Mouse (Mus musculus) gastrocnemius, postnatal 25 days (tissue): ENCODE data around the gene Bpifb5. TPM values are rescaled to one million over a fixed set of nuclear protein-coding genes. Genes with fewer than 3 reads are reported as not detected.
"Not testable (repeated sequence)": the region's sequence is repeated elsewhere in the genome, so short reads cannot be mapped to it uniquely, and the experiment has no call there.

Experiments used
- DNase-seq: peaks from one replicate; pipeline ENCODE4 v3.0.0; 2022
- long read RNA-seq, 2 experiments: library from polyadenylated mRNA; stranded (forward); transcript quantifications; one replicate each; pipeline ENCODE4 v2.0.0; 2021
- total RNA-seq, 2 experiments: library from RNA; stranded (reverse); gene quantifications; 1 replicate in 1 of 2; 2 replicates in 1 of 2; pipeline ENCODE4 v1.2.3; 2021

Bpifb5 gene
- not detected for total RNA-seq
- long read RNA-seq, experiment 1 = 0 reads
- long read RNA-seq, experiment 2 = 0 reads

- DNase-seq = no peak
Observed at GRCm38 (mm10) chr2:154223265-154223916, at the start of gene Bpifb5. Bpifb5 (plus strand) TSS chr2:154223742.

- not testable (repeated sequence) for DNase-seq
Observed at GRCm38 (mm10) chr2:154181900-154182299, 41.6 kb upstream of the Bpifb5 start.

GRCm38 (mm10) chr2:154183061-154183460 is 40.5 kb upstream of the Bpifb5 start:
- not testable (repeated sequence) for DNase-seq

GRCm38 (mm10) chr2:154185319-154185718 is 38.2 kb upstream of the Bpifb5 start:
- DNase-seq = peak; percentile 1

- peak; percentile 1 for DNase-seq
Observed at GRCm38 (mm10) chr2:154185748-154186147, 37.8 kb upstream of the Bpifb5 start.

GRCm38 (mm10) chr2:154187468-154187867 is 36.1 kb upstream of the Bpifb5 start:
- DNase-seq = no peak

GRCm38 (mm10) chr2:154189877-154190434 is 33.6 kb upstream of the Bpifb5 start:
- DNase-seq = no peak

GRCm38 (mm10) chr2:154190546-154191258 is 32.8 kb upstream of the Bpifb5 start, which contains the start of gene Bpifb1:
Bpifb1 (plus strand) TSS chr2:154190818.
- DNase-seq = no peak

GRCm38 (mm10) chr2:154192141-154192540 is 31.4 kb upstream of the Bpifb5 start:
- DNase-seq = no peak

- DNase-seq = no peak
Observed at GRCm38 (mm10) chr2:154193071-154193470, 30.5 kb upstream of the Bpifb5 start.

- DNase-seq = no peak
Observed at GRCm38 (mm10) chr2:154193994-154194504, 29.5 kb upstream of the Bpifb5 start.

- no peak for DNase-seq
Observed at GRCm38 (mm10) chr2:154197036-154197435, 26.5 kb upstream of the Bpifb5 start.

GRCm38 (mm10) chr2:154204630-154205029 is 18.9 kb upstream of the Bpifb5 start:
- DNase-seq = no peak

- no peak for DNase-seq
Observed at GRCm38 (mm10) chr2:154206908-154207307, 16.6 kb upstream of the Bpifb5 start.

GRCm38 (mm10) chr2:154209112-154209511 is 14.4 kb upstream of the Bpifb5 start:
- no peak for DNase-seq

- no peak for DNase-seq
Observed at GRCm38 (mm10) chr2:154211121-154211520, 12.4 kb upstream of the Bpifb5 start.

- no peak for DNase-seq
Observed at GRCm38 (mm10) chr2:154211881-154212280, 11.7 kb upstream of the Bpifb5 start.

- DNase-seq = no peak
Observed at GRCm38 (mm10) chr2:154215191-154215590, 8.4 kb upstream of the Bpifb5 start.

- no peak for DNase-seq
Observed at GRCm38 (mm10) chr2:154219950-154220349, 3.6 kb upstream of the Bpifb5 start.

GRCm38 (mm10) chr2:154223917-154224273 is 353 bp downstream of the Bpifb5 start:
- DNase-seq = no peak

- DNase-seq = no peak
Observed at GRCm38 (mm10) chr2:154226991-154227390, 3.4 kb downstream of the Bpifb5 start.

GRCm38 (mm10) chr2:154227830-154228229 is 4.3 kb downstream of the Bpifb5 start:
- DNase-seq = no peak

- no peak for DNase-seq
Observed at GRCm38 (mm10) chr2:154233426-154233825, 9.9 kb downstream of the Bpifb5 start.
